Mouse (Mus musculus): ENCODE data around the gene Gm9913.

Gene Gm9913

GRCm38 (mm10) chr2:125505006-125505745 is at the start of gene Gm9913:
Gene Gm9913, plus strand, starts transcription at chr2:125505089.
- peak; percentile 7 to 36 for DNase-seq (ENCODE audit: low spot score in 2 of 2)

DNA sequence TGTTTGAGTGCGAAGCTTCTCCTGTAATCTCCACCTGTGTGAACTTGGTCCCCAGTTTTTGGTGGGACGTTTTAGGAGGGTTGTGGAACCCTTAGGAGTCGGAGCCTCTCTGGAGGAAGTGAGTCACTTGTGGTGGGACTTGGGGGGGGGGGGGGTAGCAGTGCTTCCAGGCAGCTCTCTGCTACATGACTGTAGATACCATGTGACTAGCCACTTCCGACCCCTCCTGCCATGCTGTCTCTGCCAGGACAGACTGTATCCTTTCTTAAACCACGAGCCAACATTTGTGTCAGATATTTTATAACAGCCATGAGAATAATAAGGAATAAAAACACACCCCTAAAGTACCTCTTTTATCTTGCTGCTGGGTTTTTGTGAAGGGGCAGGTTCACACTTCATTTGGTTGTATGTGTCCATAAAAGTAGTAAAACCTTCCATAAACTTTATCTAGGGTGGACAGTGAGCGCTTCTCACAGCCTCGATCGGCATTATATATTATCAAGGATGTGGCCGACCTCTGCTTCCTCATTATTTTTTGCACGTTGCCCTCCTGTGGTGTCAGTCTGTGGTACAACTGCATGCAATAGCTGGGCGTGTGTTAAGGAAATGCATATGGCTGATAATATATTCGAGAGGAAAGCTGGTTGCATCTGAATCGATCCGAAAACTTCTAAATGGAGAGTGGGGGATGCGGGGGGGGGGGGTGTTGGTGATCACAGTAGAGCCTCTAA is 48.7 kb upstream of the Gm9913 start:
- DNase-seq (ENCODE audit: low spot score in 2 of 2) = no peak

DNA sequence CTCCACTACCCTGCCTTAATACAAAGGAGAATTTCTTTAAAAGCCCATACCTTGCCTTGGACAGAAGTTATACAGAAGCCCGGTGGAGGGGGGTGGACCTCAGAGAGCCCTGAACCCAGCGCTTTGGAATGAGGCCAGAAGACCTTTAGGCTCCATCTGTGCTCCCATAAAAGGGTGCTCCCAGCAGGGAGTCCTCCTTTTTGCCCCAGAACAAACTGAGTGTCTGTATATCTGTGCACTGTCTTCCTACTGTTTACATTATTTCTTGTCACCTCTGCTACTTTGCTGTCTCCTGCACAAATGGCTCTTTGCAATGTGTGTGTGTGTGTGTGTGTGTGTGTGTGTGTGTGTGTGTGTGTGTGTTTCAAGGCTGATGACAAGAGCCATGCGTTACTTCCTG is 45.8 kb upstream of the Gm9913 start:
- DNase-seq (ENCODE audit: low spot score in 2 of 2) = no peak

GRCm38 (mm10) chr2:125464036-125464435 is 40.9 kb upstream of the Gm9913 start:
- no peak for DNase-seq (ENCODE audit: low spot score in 2 of 2)

- no peak for DNase-seq (ENCODE audit: low spot score in 2 of 2)
Measured at GRCm38 (mm10) chr2:125470553-125471295, 34.2 kb upstream of the Gm9913 start.

- DNase-seq (ENCODE audit: low spot score in 2 of 2) = no peak
Measured at GRCm38 (mm10) chr2:125471721-125472120, 33.2 kb upstream of the Gm9913 start.

DNA sequence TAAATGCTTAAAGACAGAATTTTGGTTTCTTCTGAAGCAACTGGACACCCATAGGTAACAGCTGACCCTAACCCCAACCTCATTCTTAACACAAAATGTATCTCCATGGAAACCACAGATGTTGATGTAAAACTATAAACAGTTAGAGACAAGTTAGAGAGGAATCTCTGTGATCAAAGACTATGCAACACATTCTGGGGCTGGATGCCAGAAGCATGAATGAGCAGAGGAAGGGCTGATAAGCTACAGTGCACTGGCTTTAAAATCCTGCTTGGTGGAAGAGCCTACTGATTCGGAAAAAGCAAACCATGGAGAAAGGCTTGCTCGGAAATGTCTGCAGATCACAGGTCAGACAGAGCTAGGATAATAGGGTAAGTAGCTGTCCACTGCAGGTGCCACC is 31.7 kb upstream of the Gm9913 start:
- no peak for DNase-seq (ENCODE audit: low spot score in 2 of 2)

DNA sequence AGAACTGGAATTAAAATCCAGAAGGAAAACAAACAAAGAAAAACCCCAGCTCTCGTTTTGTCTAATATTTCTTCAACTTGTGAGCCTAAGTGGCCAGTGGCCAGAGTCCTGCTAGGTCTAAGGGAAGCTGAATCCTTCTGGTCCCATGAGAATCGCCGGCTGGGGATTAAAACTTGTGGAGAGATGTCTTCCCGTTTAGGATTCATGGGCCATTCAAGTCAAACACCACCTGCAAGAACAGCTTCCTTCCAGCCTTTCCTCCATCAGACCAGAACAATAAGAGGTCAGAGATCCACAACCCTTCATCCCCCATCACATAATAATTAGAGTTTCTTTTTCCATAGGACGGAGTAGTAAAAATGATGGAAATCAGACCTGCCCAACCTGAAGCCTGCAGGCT is 30.2 kb upstream of the Gm9913 start:
- no peak for DNase-seq (ENCODE audit: low spot score in 2 of 2)

DNA sequence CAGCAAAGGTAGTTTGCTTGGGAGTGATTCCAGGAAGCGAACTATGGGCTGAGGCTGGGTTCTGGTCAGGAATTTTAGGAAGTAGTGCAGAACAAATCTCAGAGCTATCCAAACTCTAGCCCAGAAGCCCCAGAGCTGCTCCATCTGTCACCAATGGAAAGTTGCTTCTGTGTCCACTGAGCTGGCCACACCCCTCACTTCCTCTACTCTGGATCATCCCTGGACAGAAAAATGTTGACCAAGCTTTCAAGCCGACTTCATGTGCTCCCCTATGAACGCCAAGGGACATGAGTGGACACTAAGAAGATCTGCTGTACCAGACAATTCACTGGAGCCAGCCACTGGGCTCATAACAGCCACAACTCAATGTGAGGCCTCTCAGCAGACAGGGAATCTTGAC is 28.7 kb upstream of the Gm9913 start:
- DNase-seq (ENCODE audit: low spot score in 2 of 2) = no peak

- no peak for DNase-seq (ENCODE audit: low spot score in 2 of 2)
Measured at GRCm38 (mm10) chr2:125477367-125477766, 27.5 kb upstream of the Gm9913 start.

DNA sequence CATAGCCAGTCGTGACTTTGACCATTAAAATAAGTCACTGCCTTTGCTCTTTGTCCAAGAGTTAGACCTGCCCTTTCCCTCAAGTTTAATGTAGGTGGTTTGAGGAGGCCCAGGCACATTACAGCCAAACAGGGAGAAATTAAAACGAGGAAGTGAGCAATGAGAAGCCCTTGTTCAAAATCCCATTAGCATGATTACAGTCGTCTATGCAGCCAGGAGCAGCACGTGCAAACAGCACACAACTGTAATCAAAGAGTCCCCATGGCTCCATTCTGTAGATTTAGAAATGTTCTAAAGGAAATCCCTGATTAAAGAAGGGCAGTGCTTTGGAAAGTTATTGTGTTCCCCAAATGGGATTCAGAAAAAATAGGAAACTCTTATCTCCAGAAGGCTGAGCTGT is 26.2 kb upstream of the Gm9913 start:
- DNase-seq (ENCODE audit: low spot score in 2 of 2) = no peak

DNA sequence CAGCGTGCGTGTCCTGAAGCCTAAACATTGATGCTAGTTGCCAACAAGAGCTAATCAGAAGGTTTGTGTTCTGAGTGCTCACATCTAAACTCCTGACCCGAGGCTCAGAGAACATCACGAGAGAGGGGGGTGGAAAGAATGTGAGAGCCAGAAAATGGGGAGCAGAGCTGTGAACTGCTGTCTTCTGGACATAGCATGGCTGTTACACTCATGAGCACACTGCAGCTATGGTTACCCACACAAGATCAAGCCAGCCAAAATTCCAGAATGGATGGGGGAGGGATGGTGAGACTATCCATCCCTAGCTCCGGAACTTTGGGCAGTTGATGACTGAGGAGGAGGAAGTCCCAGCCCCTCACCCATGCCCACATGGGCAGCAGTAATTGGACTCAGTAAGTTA is 24.8 kb upstream of the Gm9913 start:
- DNase-seq (ENCODE audit: low spot score in 2 of 2) = no peak

- DNase-seq (ENCODE audit: low spot score in 2 of 2) = no peak
Measured at GRCm38 (mm10) chr2:125481116-125481515, 23.8 kb upstream of the Gm9913 start.

DNA sequence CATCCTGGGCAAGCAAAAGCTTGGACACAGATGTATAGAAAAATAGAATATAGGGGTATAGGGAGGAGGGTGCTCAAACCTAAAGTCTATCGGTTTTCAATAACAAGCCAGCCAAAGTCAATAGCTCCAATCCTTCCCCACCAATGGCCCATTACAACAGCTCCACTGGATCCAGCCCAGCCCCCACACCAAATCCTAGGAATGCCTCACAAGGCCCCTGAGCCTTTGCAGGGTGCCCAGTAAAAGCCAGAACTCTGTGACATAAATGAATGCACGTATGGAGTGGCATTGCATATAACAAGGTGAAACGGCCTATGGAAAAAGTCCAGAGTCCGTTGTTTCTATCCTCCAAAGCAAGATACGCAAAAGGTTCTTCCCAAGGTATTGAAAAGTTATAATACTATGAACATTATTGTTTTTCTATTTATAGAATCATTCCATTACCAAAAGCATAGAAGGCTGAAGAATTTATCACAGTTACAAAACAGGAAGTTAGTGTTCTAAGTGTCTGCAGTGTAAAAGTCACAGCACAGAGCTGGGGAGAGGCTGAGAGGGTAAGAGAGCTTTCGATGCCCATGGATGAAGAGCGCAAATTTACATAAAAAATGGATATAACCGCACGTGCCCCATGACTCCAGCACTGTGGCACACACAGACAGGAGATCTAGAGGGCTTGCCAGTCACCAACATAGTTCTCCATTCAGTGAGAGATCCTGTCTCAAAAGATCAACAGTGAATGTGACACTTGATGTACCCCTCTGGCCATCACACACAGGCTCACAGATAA is 23.2 kb upstream of the Gm9913 start:
- no peak for DNase-seq (ENCODE audit: low spot score in 2 of 2)

DNA sequence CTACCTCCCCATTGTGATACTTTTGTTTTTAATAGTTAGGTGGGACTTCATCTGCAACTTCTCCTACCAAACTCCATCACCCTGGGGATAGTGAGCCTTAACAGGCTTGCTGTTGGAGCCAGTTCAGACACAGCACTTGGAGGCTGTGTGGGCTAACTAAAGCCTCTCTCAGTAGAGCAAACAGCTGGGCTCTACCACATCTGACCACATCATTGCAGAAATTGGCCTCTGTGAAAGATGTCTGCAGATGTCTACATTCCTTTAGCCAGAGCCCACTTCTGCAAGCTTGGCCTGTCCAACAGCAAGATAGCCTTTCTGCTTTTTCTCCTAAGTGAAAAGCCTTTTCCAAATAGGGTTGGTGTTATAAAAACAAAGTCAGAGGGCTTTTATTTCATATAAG is 20.7 kb upstream of the Gm9913 start:
- DNase-seq (ENCODE audit: low spot score in 2 of 2) = no peak

DNA sequence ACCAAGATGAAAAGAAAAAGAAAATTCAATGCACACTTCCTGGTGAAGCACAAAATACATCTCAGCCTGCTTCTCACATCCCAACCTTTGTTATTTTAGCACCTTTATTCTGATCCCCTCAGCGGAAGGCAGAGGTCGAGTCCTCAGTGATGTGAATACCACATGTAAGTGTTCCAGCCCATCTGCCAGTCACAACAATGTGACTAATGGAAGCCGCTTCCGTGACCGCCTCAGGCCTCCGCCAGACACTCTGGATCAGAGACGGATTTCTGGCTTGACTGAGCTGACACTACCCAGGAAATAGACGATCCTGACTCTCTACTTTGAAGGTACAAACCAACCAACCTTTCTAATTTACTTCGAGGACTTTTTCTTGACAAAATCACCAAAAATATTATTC is 20.0 kb upstream of the Gm9913 start:
- no peak for DNase-seq (ENCODE audit: low spot score in 2 of 2)

GRCm38 (mm10) chr2:125489979-125490378 is 14.9 kb upstream of the Gm9913 start:
- DNase-seq (ENCODE audit: low spot score in 2 of 2) = no peak

- DNase-seq (ENCODE audit: low spot score in 2 of 2) = no peak
Measured at GRCm38 (mm10) chr2:125492050-125492900, 12.6 kb upstream of the Gm9913 start.

DNA sequence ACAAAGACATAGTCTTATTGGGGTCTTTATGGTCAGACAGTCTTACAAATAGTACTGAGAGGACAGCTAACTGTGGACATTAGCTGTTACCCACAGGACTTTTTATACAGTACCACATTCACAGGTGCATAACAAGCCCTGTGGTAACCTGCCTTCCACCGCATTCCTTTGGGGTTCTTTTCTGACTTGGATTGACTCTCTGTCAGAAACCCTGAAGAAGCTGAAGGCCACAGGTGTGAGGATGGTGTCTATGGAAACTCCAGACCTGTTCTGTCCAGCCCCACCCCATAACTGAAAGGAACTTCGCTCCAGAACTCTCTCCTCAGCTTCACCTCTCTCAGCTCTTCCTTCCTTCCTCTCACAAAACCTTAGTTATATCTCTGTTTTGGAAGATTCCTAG is 10.6 kb upstream of the Gm9913 start:
- no peak for DNase-seq (ENCODE audit: low spot score in 2 of 2)

- DNase-seq (ENCODE audit: low spot score in 2 of 2) = no peak
Measured at GRCm38 (mm10) chr2:125494831-125495812, 9.8 kb upstream of the Gm9913 start.
